Mouse (Mus musculus): ENCODE results near the gene Phip.

DNA sequence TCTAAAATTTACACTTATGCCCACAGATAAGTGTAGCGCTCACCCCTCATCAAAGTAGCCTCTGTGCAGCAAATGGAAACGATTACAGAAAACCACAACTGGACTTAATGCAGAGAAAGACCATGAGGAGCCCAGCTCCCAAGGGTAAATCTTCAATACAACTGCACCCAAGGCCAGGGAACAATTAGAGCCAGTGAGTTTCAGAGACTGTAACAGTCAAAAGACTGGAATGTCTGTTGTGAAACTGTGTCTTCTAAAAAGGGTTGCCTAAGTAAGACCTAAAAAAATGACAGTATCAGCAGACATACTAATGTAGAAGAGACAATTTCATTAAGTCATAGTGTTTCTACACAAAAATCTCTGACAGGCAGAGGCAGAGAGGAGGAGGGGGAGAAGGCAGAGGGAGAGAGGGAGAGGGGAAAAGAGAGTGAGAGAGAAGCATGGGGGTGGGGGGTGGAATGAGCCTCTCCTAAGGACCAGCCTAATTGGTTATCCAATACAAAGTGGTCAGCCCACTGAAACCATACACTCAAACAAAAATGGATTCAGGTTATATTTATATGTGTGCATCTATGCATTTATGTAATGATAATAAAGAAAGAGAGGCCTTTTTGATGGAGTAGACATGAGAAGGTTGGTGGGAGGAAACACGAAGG is 113.4 kb downstream of the Phip start:
- no peak for TF ChIP-seq TAL1 (IDR thresholded peaks at IDR 0.05; ENCODE audit: low read length)
- TF ChIP-seq GATA1 (IDR thresholded peaks at IDR 0.05; ENCODE audit: low read length) = no peak

Data from erythroblast, embryonic 14.5 days (primary cell).